Mouse (Mus musculus): ENCODE data around the gene Dusp15. TPM values are rescaled to one million over a fixed set of nuclear protein-coding genes. Genes with fewer than 3 reads are reported as not detected.

Gene Dusp15
- polyA plus RNA-seq, 1 experiment from 2014 or later: not detected

DNA sequence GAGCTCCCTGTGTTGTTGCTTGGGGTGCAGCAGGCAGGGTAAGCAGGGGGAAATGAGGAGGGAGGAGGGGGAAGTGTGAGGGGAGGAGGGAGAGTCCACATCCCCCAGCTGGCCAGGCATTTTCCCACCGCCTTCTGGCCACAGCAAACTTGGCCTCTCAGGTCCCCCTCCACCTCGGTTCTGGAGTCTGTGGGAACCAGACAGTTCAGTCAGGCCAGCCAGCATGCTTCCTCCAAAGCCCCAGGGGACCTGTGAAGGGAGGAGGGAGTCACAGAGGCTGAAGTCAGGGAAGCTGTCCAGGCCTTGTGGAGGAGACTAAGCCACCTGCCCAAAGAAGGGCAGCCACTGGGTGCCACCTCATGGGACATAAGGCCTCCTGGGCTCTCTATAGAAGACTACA lies 21.2 kb downstream of the Dusp15 start:
- peak overlapping the region; percentile 39; the same call in 1 of the 2 replicates for H3K4me2 ChIP-seq (ENCODE audit: low read length)
- WGBS: 40% methylated on average over 2 of the region's 2 CpGs

DNA sequence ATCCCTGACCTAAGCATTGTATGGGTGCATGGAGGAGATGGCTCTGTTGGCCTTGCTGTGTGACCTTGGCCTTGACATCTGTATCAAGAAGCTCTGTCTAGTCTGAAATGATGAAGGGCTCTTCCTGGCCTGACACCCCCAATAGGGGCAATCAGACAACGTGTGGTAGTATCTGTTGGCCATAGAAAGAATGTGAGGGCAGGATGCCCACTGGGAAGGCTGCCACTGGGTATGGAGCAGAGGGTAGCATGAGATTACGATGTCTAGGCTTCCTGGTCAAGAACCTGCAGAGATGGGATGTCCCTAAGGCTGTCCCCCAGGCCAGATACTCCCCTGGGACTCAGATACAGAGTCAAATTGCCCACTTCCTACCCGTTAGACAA lies 22.5 kb downstream of the Dusp15 start:
- H3K27ac ChIP-seq (replicated peaks in 1 of 2; ENCODE audit: control insufficient read depth in 1 of 2, insufficient read depth in 1 of 2, low read depth in 2 of 2, low read length in 2 of 2): peak overlapping the region; percentile 47 to 61
- H3K4me1 ChIP-seq (ENCODE audit: control insufficient read depth in 2 of 2, insufficient read depth in 2 of 2, low read length in 2 of 2): peaks cover 25 to 34% of the 10 kb centered on the region in 2 experiments
- no peaks in the 10 kb centered on the region for H3K9me3 ChIP-seq (ENCODE audit: control insufficient read depth, low read length)
- H3K4me2 ChIP-seq (ENCODE audit: low read length): no peak overlapping the region
- H3K4me3 ChIP-seq (ENCODE audit: control insufficient read depth in 1 of 2, insufficient read depth in 1 of 2, low read depth in 1 of 2, low read length in 2 of 2): no peak overlapping the region
- H3K36me3 ChIP-seq (ENCODE audit: control insufficient read depth, insufficient read depth, low read length): no peaks in the 10 kb centered on the region
- no peak overlapping the region for H3K9ac ChIP-seq (ENCODE audit: low read length)
- no peaks in the 10 kb centered on the region for H3K27me3 ChIP-seq (ENCODE audit: control insufficient read depth, insufficient read depth, low read length)
- WGBS: 60% methylated on average over 3 of the region's 3 CpGs
- no peak for ATAC-seq (ENCODE audit: insufficient number of reproducible peaks, insufficient read depth, low FRiP score, low read depth)

More for the DNA sequence above, 21.2 kb downstream of the Dusp15 start:
- no peak overlapping the region for H3K4me3 ChIP-seq (ENCODE audit: control insufficient read depth in 1 of 2, insufficient read depth in 1 of 2, low read depth in 1 of 2, low read length in 2 of 2)
- H3K36me3 ChIP-seq (ENCODE audit: control insufficient read depth, insufficient read depth, low read length): no peaks in the 10 kb centered on the region
- ATAC-seq (ENCODE audit: insufficient number of reproducible peaks, insufficient read depth, low FRiP score, low read depth): peak; percentile 20; the same call in 1 of the 2 replicates
- peaks cover 25 to 32% of the 10 kb centered on the region in 2 experiments for H3K4me1 ChIP-seq (ENCODE audit: control insufficient read depth in 2 of 2, insufficient read depth in 2 of 2, low read length in 2 of 2)
- 0 out of 2 replicates have a peak, but pooled peaks cover 1% of the 10 kb centered on the region for H3K27me3 ChIP-seq (ENCODE audit: control insufficient read depth, insufficient read depth, low read length)
- H3K9ac ChIP-seq (ENCODE audit: low read length): no peak overlapping the region; the same call in 1 of the 2 replicates
- peak overlapping the region in 1 of 2 experiments; percentile 70; a peak in 2 of 4 replicates for H3K27ac ChIP-seq (replicated peaks in 1 of 2; ENCODE audit: control insufficient read depth in 1 of 2, insufficient read depth in 1 of 2, low read depth in 2 of 2, low read length in 2 of 2)
- no peaks in the 10 kb centered on the region for H3K9me3 ChIP-seq (ENCODE audit: control insufficient read depth, low read length)

DNA sequence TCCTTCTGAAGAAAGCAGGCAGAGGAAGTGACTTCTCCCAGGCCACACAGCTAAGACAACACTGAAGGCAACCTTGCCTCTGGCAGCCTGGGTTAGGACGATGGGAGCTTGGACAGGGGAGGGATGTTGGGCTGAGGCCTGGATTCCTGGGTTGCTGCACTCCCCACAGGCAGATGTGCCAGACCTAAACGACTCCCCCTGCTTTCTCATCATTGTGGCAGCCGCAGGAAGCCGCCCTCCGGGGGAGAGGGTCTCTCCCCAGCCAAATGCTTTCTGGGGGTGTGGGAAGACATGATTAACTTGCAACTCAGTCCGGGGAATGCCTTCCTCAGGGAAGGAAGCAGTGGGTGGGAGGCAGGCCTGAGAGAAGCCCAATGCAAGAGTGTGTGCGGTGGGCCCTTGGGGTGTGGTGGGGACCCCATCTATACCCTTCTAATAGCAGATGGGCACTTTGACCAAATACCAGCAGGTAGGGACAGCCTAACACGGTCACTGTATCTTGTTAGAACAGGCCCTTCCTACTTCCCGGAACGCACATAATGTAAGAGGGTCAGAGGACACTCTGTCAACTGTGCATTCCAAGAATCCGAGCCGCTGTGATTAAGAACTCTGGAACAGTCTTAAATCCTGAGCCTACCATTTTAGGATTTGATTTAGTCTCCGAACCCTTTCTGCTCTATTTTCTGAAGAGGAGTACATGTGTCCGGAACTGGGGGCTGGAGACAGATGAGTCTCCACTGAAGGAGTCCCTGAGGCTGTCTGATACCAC lies 23.1 kb downstream of the Dusp15 start:
- 53% methylated on average over 14 of the region's 14 CpGs for WGBS
- H3K4me1 ChIP-seq (ENCODE audit: control insufficient read depth in 2 of 2, insufficient read depth in 2 of 2, low read length in 2 of 2): peaks cover 25 to 34% of the 10 kb centered on the region in 2 experiments
- no peaks in the 10 kb centered on the region for H3K27me3 ChIP-seq (ENCODE audit: control insufficient read depth, insufficient read depth, low read length)
- no peak overlapping the region for H3K4me2 ChIP-seq (ENCODE audit: low read length)
- no peaks in the 10 kb centered on the region for H3K36me3 ChIP-seq (ENCODE audit: control insufficient read depth, insufficient read depth, low read length)
- no peaks in the 10 kb centered on the region for H3K9me3 ChIP-seq (ENCODE audit: control insufficient read depth, low read length)
- H3K9ac ChIP-seq (ENCODE audit: low read length): no peak overlapping the region
- no peak overlapping the region for H3K4me3 ChIP-seq (ENCODE audit: control insufficient read depth in 1 of 2, insufficient read depth in 1 of 2, low read depth in 1 of 2, low read length in 2 of 2)
- peak overlapping the region; percentile 47 to 61 for H3K27ac ChIP-seq (replicated peaks in 1 of 2; ENCODE audit: control insufficient read depth in 1 of 2, insufficient read depth in 1 of 2, low read depth in 2 of 2, low read length in 2 of 2)
- no peak for ATAC-seq (ENCODE audit: insufficient number of reproducible peaks, insufficient read depth, low FRiP score, low read depth)

DNA sequence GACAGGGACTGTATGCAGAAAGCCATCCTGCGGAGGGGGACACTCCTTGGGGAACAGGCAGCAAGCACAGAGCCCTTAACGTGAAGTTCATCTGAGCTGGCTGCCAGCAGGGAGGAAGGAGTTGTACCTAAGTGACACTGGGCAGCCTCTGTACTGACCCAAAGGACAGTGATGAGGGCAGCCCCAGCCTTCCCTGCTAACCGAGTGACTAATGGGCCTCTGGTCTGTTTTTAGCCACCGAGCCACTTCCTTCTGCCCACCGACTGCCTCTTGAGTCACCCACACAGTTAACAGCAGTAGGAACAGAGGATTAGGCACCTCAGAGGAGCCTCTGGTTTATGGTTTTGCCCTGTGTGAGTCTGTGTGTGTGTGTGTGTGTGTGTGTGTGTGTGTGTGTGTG lies 24.1 kb downstream of the Dusp15 start:
- H3K4me3 ChIP-seq (ENCODE audit: control insufficient read depth in 1 of 2, insufficient read depth in 1 of 2, low read depth in 1 of 2, low read length in 2 of 2): no peak overlapping the region
- H3K27me3 ChIP-seq (ENCODE audit: control insufficient read depth, insufficient read depth, low read length): no peaks in the 10 kb centered on the region
- no peak overlapping the region for H3K9ac ChIP-seq (ENCODE audit: low read length)
- no peaks in the 10 kb centered on the region for H3K9me3 ChIP-seq (ENCODE audit: control insufficient read depth, low read length)
- peaks cover 23 to 34% of the 10 kb centered on the region in 2 experiments for H3K4me1 ChIP-seq (ENCODE audit: control insufficient read depth in 2 of 2, insufficient read depth in 2 of 2, low read length in 2 of 2)
- no peaks in the 10 kb centered on the region for H3K36me3 ChIP-seq (ENCODE audit: control insufficient read depth, insufficient read depth, low read length)
- H3K4me2 ChIP-seq (ENCODE audit: low read length): no peak overlapping the region
- WGBS: 28% methylated on average over 5 of the region's 5 CpGs
- H3K27ac ChIP-seq (replicated peaks in 1 of 2; ENCODE audit: control insufficient read depth in 1 of 2, insufficient read depth in 1 of 2, low read depth in 2 of 2, low read length in 2 of 2): peak overlapping the region in 1 of 2 experiments; percentile 7; a peak in 1 of 4 replicates
- no peak for ATAC-seq (ENCODE audit: insufficient number of reproducible peaks, insufficient read depth, low FRiP score, low read depth)

DNA sequence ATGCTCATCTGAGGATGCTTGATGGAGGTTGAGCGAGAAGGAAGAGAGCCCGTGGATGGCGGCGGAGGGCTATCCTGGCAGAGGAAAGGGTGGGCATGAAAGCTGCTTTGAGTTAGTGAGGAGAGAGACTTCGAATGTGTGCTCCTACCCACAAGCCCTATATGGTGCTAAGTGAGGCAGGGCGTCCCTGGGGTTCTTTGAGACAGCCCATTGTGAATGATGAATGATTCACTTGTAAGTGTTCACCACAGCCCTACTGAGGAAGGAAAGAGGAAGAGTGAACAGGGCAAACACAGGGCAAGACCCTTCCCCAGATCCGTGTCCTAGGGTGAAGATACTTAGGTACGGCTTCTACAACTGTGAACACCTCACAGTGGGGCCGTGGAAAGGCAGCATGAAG lies 24.6 kb downstream of the Dusp15 start:
- no peaks in the 10 kb centered on the region for H3K36me3 ChIP-seq (ENCODE audit: control insufficient read depth, insufficient read depth, low read length)
- no peak overlapping the region for H3K4me3 ChIP-seq (ENCODE audit: control insufficient read depth in 1 of 2, insufficient read depth in 1 of 2, low read depth in 1 of 2, low read length in 2 of 2)
- H3K27ac ChIP-seq (replicated peaks in 1 of 2; ENCODE audit: control insufficient read depth in 1 of 2, insufficient read depth in 1 of 2, low read depth in 2 of 2, low read length in 2 of 2): peak overlapping the region in 1 of 2 experiments; percentile 7; a peak in 1 of 4 replicates
- peaks cover 23 to 34% of the 10 kb centered on the region in 2 experiments for H3K4me1 ChIP-seq (ENCODE audit: control insufficient read depth in 2 of 2, insufficient read depth in 2 of 2, low read length in 2 of 2)
- no peak for ATAC-seq (ENCODE audit: insufficient number of reproducible peaks, insufficient read depth, low FRiP score, low read depth)
- no peaks in the 10 kb centered on the region for H3K27me3 ChIP-seq (ENCODE audit: control insufficient read depth, insufficient read depth, low read length)
- H3K9ac ChIP-seq (ENCODE audit: low read length): no peak overlapping the region
- no peak overlapping the region for H3K4me2 ChIP-seq (ENCODE audit: low read length)
- 75% methylated on average over 9 of the region's 9 CpGs for WGBS
- H3K9me3 ChIP-seq (ENCODE audit: control insufficient read depth, low read length): no peaks in the 10 kb centered on the region

DNA sequence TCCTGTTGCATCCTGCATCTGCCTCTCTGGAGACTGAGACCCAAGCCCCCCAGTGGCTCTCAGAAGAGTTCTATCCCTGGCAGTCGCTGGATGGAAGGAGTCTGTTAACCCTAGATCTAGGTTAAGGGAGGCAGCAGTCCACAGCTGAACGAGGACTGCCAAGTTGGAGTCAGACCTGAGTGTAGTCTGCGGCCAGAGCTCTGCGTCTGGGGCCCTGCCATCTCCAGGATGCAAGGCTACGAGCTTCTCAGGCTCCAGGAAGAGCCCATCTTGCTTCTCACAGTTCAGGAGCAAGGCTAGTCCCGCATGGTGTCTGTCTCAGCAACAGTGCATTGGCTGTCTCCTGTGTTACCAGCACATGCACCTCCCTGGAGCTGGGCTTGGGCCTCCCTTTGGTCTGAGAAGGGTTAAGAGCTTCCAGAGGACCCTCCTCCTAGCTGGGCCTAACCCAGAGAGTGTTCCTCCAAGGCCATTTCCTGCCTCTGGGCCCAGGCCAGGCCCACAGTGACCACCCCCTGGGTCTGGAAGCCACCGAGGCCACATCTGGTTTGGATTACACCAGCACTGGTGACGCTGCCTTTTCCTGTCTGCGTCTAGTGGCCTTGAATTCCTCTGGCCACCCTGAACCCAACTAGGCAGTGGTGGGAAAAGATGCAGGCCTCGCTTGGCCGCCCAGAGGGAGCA lies 26.2 kb downstream of the Dusp15 start:
- Histone ChIP-seq H3K4me3 (ENCODE audit: control insufficient read depth in 1 of 2, insufficient read depth in 1 of 2, low read depth in 1 of 2, low read length in 2 of 2) (no peak overlapping the region), H3K4me1 (ENCODE audit: control insufficient read depth in 2 of 2, insufficient read depth in 2 of 2, low read length in 2 of 2) (peaks cover 16 to 27% of the 10 kb centered on the region in 2 experiments; a peak in 3 of 4 replicates), H3K9me3 (ENCODE audit: control insufficient read depth, low read length) (no peaks in the 10 kb centered on the region), H3K27me3 (ENCODE audit: control insufficient read depth, insufficient read depth, low read length) (no peaks in the 10 kb centered on the region), H3K9ac (ENCODE audit: low read length) (no peak overlapping the region), H3K27ac (replicated peaks in 1 of 2; ENCODE audit: control insufficient read depth in 1 of 2, insufficient read depth in 1 of 2, low read depth in 2 of 2, low read length in 2 of 2) (peak overlapping the region; percentile 6 to 72), H3K36me3 (ENCODE audit: control insufficient read depth, insufficient read depth, low read length) (no peaks in the 10 kb centered on the region), H3K4me2 (ENCODE audit: low read length) (no peak overlapping the region)
- WGBS: 47% methylated on average over 11 of the region's 11 CpGs
- ATAC-seq (ENCODE audit: insufficient number of reproducible peaks, insufficient read depth, low FRiP score, low read depth): peak; percentile 49

DNA sequence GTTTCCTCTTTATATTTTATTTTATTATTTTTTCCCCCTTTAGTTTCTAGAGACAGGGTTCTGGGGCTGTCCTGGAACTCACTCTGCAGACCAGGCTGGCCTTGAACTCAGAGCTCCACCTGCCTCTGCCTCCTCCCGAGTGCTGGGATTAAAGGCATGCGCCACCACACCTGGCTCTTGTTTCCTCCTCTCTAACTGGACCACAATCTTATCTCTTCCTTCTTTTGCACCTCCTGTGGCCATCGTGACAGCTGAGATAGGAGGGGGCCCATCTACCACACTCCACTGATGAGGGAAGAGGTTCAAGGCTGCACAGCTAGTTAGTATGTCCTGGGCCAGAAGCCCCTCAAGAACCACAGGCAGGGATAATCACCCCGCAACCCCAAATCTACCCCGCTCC lies 27.0 kb downstream of the Dusp15 start:
- peak overlapping the region in 1 of 2 experiments; percentile 72; a peak in 1 of 4 replicates for H3K27ac ChIP-seq (replicated peaks in 1 of 2; ENCODE audit: control insufficient read depth in 1 of 2, insufficient read depth in 1 of 2, low read depth in 2 of 2, low read length in 2 of 2)
- no peak overlapping the region for H3K4me3 ChIP-seq (ENCODE audit: control insufficient read depth in 1 of 2, insufficient read depth in 1 of 2, low read depth in 1 of 2, low read length in 2 of 2)
- H3K4me1 ChIP-seq (ENCODE audit: control insufficient read depth in 2 of 2, insufficient read depth in 2 of 2, low read length in 2 of 2): peaks cover 13 to 23% of the 10 kb centered on the region in 2 experiments; a peak in 3 of 4 replicates
- no peak for ATAC-seq (ENCODE audit: insufficient number of reproducible peaks, insufficient read depth, low FRiP score, low read depth)
- no peaks in the 10 kb centered on the region for H3K36me3 ChIP-seq (ENCODE audit: control insufficient read depth, insufficient read depth, low read length)
- H3K27me3 ChIP-seq (ENCODE audit: control insufficient read depth, insufficient read depth, low read length): no peaks in the 10 kb centered on the region
- whole genome bisulfite sequencing: 57% methylated on average over 5 of the region's 5 CpGs
- H3K9ac ChIP-seq (ENCODE audit: low read length): no peak overlapping the region
- H3K9me3 ChIP-seq (ENCODE audit: control insufficient read depth, low read length): no peaks in the 10 kb centered on the region
- no peak overlapping the region for H3K4me2 ChIP-seq (ENCODE audit: low read length)

All from heart, embryonic 14.5 days (tissue).